Mouse (Mus musculus) regulatory T cell (primary cell): ENCODE measurements around the gene Vmn1r175.
"Not testable (repeated sequence)": the region's sequence is repeated elsewhere in the genome, so short reads cannot be mapped to it uniquely, and the experiment has no call there.

Experiments used
- in situ Hi-C: fragments of 300-600 bp; cut with MboI, MseI; formaldehyde crosslinking; loops from one replicate; pipeline ENCODE4 v1.15.1; 2025; ENCODE audit warnings: high pct_unique_total_duplicates

Vmn1r175 gene

DNA sequence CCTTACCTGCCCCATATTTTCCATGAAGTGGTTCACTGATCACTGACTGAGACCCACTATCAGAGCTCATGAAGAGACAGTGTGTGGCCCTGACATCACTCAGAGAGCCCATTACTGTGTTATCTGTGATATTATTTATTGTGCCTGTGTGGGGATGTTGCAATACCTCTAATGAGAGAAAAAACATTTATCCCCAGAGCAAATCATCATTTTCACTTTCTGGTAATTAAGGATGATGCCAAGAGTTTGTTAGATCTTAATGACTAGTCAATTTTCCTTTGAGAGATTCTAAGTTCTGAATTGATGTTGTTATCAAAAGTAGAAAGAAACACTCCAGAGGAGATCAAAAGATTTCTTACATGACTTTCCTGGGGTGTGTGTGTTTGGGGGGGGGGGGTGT lies at the start of gene Vmn1r175:
TSS of gene Vmn1r175 (minus strand) at position 101 of the 400 bp plus-strand sequence.
- in situ Hi-C loops, result not testable (repeated sequence)

DNA sequence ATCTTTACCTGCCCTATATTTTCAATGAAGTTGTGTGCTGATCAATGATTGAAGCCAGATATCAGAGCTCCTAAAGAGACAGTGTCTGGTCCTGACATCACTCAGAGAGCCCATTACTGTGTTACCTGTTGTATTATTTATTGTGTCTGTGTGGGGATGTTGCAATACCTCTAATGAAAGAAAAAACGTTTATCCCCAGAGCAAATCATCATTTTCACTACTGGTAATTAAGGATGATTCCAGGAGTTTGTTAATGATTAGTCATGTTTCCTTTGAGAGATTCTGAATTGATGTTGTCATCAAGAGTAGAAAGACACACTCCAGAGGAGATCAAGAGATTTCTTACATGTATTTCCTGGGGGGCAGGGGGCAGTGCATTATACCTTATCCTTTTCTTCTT lies 26.8 kb upstream of the Vmn1r175 start, which contains the start of gene Vmn1r176:
TSS of gene Vmn1r176 (minus strand) at position 101 of the 400 bp plus-strand sequence.
- in situ Hi-C loops, result loop anchor here (5.0 kb wide), 1 partner anchor 260 kb away; the partner anchor contains the start of gene Vmn1r169

DNA sequence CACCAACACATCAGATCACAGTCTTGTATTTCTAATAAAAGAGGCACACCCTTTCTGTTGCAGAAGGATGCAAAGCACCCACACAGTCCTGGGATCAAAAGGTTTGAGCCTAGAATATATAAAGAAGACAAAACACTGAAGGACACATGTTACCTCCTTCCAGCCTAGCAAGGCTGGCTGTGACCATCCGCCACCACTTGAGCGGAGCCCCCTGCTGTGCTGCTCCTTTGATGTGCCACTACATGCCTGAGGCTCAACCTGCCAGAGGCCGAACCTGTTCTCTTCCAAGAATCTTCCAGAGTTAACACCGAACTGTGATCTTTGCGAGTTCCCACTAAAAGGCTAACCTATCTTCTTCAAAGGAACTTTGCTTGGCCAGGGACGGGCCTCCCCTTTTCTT lies 25.9 kb downstream of the Vmn1r175 start:
- in situ Hi-C loops, result no loop called here
